Mouse (Mus musculus) heart, adult 2 months (tissue): ENCODE data around the gene Gm42878.
A peak's percentile ranks its signal among the peaks of the same experiment; 100 is the strongest.

ENCODE experiments used
- CTCF ChIP-seq: fragments of 200-600 bp; IDR thresholded peaks from 2 replicates; pipeline ENCODE4 v1.8.1; 2022; ENCODE audit warnings: antibody characterized with exemption, mild to moderate bottlenecking, moderate library complexity
- EP300 ChIP-seq: fragments of 200-500 bp; IDR thresholded peaks from 2 replicates; pipeline ENCODE4 v1.6.1; 2011; ENCODE audit warnings: low read depth, low read length, control low read depth; ENCODE audit not compliant: insufficient read depth
- POLR2A ChIP-seq: fragments of 200-500 bp; IDR thresholded peaks from 2 replicates; pipeline ENCODE4 v1.6.1; 2011; ENCODE audit warnings: mild to moderate bottlenecking, low read depth, low read length, control low read depth; ENCODE audit not compliant: insufficient read depth

DNA sequence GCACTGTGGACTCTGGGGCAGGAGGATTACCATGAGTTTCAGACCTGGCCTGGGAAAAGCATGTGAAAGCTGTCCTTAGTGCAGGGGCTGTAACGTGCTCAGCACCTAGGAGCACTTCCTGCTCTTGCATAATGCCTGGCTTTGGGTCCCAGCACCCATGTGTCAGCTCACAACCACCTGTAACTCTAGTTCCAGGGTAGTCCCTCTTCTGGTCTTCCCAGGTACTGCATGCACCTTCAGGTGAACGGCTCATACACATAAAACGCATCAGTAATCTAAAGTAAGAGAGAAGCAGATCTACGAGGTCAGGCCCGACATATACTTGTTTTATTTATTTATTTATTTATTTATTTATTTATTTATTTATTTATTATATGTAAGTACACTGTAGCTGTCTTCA, 10.8 kb downstream of the Gm42878 start:
- TF ChIP-seq POLR2A (no peak), CTCF (peak; percentile 56), EP300 (no peak)
